Mouse (Mus musculus) MN1 (cell line): ENCODE data around the gene Fcmr.

Source experiments
- DNase-seq: peaks from one replicate; pipeline ENCODE4 v3.0.0-alpha.2; 2016; ENCODE audit warnings: low spot score

Gene Fcmr

GRCm38 (mm10) chr1:130864238-130864637, 1.2 kb upstream of the Fcmr start:
- DNase-seq, result no peak

GRCm38 (mm10) chr1:130864741-130865140, 728 bp upstream of the Fcmr start:
- no peak for DNase-seq

GRCm38 (mm10) chr1:130872912-130873311, 7.4 kb downstream of the Fcmr start:
- no peak for DNase-seq

- DNase-seq, result peak; percentile 53
Observed at GRCm38 (mm10) chr1:130875139-130875538, 9.7 kb downstream of the Fcmr start.

GRCm38 (mm10) chr1:130875910-130876309, 10.4 kb downstream of the Fcmr start:
- DNase-seq, result no peak

GRCm38 (mm10) chr1:130876931-130877509, 11.6 kb downstream of the Fcmr start:
- DNase-seq, result peak; percentile 64

GRCm38 (mm10) chr1:130877889-130878614, 12.6 kb downstream of the Fcmr start:
- no peak for DNase-seq

- no peak for DNase-seq
Observed at GRCm38 (mm10) chr1:130879927-130880326, 14.5 kb downstream of the Fcmr start.

- no peak for DNase-seq
Observed at GRCm38 (mm10) chr1:130883146-130883545, 17.7 kb downstream of the Fcmr start.

- no peak for DNase-seq
Observed at GRCm38 (mm10) chr1:130887354-130887753, 21.9 kb downstream of the Fcmr start, which contains the start of gene Il24. TSS of gene Il24 (minus strand) at chr1:130887454.

- no peak for DNase-seq
Observed at GRCm38 (mm10) chr1:130892446-130892845, 27.0 kb downstream of the Fcmr start.

GRCm38 (mm10) chr1:130893329-130894040, 28.0 kb downstream of the Fcmr start:
- no peak for DNase-seq

GRCm38 (mm10) chr1:130894468-130894867, 29.0 kb downstream of the Fcmr start:
- no peak for DNase-seq

GRCm38 (mm10) chr1:130902505-130902904, 37.0 kb downstream of the Fcmr start:
- DNase-seq, result no peak

- DNase-seq, result no peak
Observed at GRCm38 (mm10) chr1:130911401-130912010, 46.0 kb downstream of the Fcmr start, which contains the start of gene Il20. TSS of gene Il20 (minus strand) at chr1:130911451.

GRCm38 (mm10) chr1:130918323-130918980, 53.0 kb downstream of the Fcmr start:
- no peak for DNase-seq

GRCm38 (mm10) chr1:130926484-130926883, 61.0 kb downstream of the Fcmr start:
- DNase-seq, result no peak
